Mouse (Mus musculus) layer of hippocampus, postnatal 14 days (tissue): ENCODE measurements around the gene Gabre. TPM values are rescaled to one million over a fixed set of nuclear protein-coding genes. Genes with fewer than 3 reads are reported as not detected.

ENCODE experiments used
- DNase-seq, 2 experiments: peaks; one replicate each; pipeline ENCODE4 v3.0.0; 2021 to 2022; ENCODE audit warnings: low spot score in 2 of 2, mixed read lengths in 1 of 2
- long read RNA-seq, 2 experiments: library from polyadenylated mRNA; stranded (forward); transcript quantifications; one replicate each; pipeline ENCODE4 v2.0.0; 2021
- microRNA-seq, 2 experiments: library from miRNA; unstranded; fragments of <30 nt; microRNA quantifications; one replicate each; pipeline ENCODE4 v1.2.0; 2021
- total RNA-seq, 2 experiments: library from RNA; stranded (reverse); gene quantifications; 2 replicates each; pipeline ENCODE4 v1.2.3; 2021

The Gabre gene
- total RNA-seq, result under 1 TPM; 0.14 TPM
- long read RNA-seq, experiment 1, result 0 reads
- long read RNA-seq, experiment 2, result 0 reads

DNA sequence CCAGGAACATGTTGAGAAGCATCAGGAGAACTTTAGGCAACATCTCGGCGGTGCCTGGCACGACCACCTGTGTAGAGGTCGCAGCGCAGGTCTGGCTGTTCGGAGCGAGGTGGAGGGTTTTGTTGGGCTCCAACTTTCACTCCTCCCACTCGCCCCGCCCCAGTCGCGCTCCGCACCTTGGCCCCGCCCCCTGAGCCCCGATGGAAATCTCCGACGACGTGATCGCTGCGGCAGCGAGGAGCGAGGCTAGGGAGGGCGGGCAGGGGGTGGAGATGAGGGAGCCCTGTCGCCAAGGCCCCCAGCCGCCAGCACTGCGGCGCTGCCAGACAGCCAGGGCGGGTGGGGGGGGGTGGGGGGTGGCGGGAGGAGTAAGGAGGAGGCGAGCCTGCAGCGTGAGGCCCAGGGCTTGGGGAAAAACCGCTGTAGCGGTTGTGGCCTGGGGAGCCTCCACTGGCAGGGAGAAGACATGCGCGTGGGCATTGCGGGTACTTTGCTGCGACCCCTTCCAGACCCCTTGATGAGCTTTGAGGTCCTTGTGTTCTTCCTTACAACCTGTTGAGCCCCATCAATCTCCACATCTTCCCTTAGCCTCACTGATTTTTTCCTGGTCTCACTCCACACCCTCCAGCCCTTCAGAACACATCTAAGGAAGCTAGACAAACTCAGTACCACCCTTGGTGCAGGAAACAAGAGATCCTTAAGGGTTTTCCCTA lies at the start of gene Gabre:
Gene Gabre (minus strand): TSS at position 145 of the 713 bp plus-strand sequence.
- DNase-seq, result no peak

DNA sequence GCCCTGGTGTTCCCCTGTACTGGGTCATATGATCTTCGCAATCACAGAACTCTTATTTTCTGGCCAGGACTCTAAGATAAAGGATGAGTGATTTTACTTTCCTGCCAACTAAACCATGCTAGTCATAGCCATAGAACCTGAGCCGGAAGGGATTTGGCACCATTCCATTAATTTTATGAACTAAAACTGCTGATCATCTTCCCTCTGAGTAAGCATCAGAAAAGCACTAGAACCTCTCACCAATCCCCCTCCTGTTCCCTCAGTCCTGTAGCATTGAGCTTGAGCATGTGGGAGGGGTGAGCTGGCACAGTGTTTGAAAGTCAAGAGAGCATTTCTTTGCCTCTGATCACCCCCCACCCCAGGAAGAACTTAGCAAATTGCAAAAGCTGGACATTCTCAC lies 23.2 kb upstream of the Gabre start:
- no peak for DNase-seq

DNA sequence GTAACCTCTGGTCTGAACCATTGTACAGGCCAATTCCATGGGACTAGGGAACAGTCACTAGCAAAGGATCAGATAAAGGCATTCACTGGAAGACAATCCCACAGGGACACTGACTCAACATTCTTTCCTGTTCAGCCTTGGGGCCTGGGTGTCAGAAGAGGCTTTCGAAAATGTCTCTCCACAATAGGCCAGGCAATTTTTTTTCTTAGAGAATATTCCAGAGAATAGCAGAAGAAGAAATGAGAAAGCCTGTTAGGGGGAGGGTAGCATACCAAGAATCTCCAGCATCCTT lies 715 bp upstream of the Gabre start:
- no peak for DNase-seq

DNA sequence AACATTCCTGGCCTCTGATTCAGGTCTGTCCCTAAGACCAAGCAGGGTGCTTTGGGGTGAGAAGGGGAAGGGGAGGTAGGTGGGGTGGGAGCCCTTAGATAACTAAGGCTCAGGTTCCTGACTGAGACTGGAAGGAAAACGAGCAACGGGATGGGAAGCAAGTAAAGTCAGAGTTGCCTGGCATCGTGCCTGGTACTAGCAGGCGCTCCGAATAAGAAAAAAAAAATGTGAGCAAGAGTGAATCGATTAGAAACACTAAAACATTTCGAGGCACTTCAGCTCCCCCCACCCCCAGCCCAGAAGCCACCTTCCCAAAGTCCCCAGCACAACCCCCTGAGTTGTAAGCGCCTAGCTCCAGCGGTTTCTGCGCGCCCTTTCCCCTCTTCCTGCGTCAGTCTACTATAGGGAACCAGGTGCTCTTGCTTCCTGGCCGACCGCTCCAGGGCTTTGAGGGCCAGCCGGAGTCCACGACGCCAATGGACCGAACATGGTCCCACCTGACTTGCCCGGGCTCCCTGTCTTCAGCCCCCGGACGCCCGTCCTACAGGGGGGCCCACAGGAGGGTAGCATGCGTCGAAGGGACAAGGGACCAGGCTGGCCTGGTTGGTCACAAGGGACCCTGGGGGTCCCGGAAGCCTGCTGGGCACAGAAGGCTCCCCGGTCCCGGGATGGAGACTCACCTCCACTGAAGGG lies 491 bp downstream of the Gabre start:
- DNase-seq, result no peak

DNA sequence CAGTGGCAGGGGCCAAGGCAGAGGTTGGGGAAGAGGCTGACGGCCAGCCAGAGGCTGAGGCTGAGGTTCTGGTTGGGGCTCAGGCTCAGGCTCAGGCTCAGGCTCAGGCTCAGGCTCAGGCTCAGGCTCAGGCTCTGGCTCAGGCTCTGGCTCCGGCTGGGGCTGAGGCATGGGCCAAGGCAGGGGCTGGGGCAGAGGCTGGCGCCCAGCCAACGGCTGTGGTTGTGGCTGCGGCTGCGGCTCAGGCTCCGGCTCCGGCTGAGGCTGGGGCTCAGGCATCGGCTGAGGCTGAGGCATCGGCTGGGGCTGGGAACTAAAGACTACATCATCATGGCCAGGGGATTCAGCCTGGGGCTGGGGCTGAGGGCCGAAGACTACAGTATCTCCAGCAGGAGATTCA lies 4.0 kb downstream of the Gabre start:
- no peak for DNase-seq

DNA sequence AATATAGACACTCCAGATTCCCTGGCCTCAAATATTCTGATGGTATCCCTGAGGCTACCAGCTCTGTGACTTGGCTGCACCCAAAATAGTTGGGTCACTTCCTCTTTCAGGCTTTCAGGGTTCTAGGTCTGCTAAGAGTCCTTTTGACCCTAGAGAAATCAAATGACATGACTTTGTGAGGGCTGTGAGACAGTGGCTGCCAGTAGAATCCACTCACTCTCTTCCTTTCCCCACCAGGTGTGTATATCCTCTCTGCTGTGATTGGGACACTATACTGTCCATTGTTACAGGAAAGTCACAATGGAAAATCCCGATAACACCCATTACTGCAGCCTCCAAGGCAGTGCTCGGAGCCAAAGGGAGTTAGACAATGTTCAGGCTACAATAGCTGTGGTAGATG lies 52.9 kb downstream of the Gabre start, which contains the start of gene Magea4:
Gene Magea4 (plus strand): TSS at position 301 of the 400 bp plus-strand sequence.
- DNase-seq, result no peak

Small RNA genes within 50 kb of the gene (microRNA-seq; reads per million reads assigned to microRNA genes)
- gene Mir224, result 4.0 to 13.8 reads per million in 2 experiments
- 0.85 to 1.8 reads per million in 2 experiments for gene Mir452

Other genes with a start within 250 kb of the Gabre start
- gene Magea4, start 52.8 kb downstream of the Gabre start, total RNA-seq, result not detected
- not detected for gene Magea10, start 112.1 kb upstream of the Gabre start, total RNA-seq